Mouse (Mus musculus) liver, postnatal 0 days (tissue): ENCODE data around the gene Adora3. TPM values are rescaled to one million over a fixed set of nuclear protein-coding genes. Genes with fewer than 3 reads are reported as not detected.

Experiments
- ATAC-seq: fragments of 200-750 bp; cut with Nextera tagmentation; 2 replicates; pipeline ENCODE4 v1.8.0; 2017; ENCODE audit warnings: mild to moderate bottlenecking, moderate library complexity
- DNase-seq: peaks from one replicate; pipeline ENCODE4 v3.0.0-alpha.2; 2016
- H3K27ac ChIP-seq: fragments of 300-500 bp; sonication (generic); 2 replicates; pipeline ENCODE4 v1.5.1; 2014; ENCODE audit warnings: antibody characterized with exemption, moderate library complexity, mild to moderate bottlenecking, low read depth
- H3K27me3 ChIP-seq: fragments of 300-500 bp; sonication (generic); 2 replicates; pipeline ENCODE4 v1.6.1; 2014; ENCODE audit warnings: low read length, control low read depth, mixed read lengths; ENCODE audit not compliant: insufficient read depth
- H3K36me3 ChIP-seq: fragments of 300-500 bp; sonication (generic); replicated peaks from 2 replicates; pipeline ENCODE4 v1.6.1; 2014; ENCODE audit warnings: mild to moderate bottlenecking, control low read depth, low read length, moderate library complexity, mixed read lengths; ENCODE audit not compliant: insufficient read depth
- H3K4me1 ChIP-seq: fragments of 300-500 bp; sonication (generic); 2 replicates; pipeline ENCODE4 v1.6.1; 2014; ENCODE audit warnings: antibody characterized with exemption, mild to moderate bottlenecking, control low read depth; ENCODE audit not compliant: insufficient read depth
- H3K4me2 ChIP-seq: fragments of 300-500 bp; sonication (generic); 2 replicates; pipeline ENCODE4 v1.6.1; 2014; ENCODE audit warnings: low read depth, mild to moderate bottlenecking, low read length, moderate library complexity, mixed read lengths
- H3K4me3 ChIP-seq: fragments of 300-500 bp; sonication (generic); 2 replicates; pipeline ENCODE4 v1.5.1; 2014; ENCODE audit warnings: low read depth, low read length
- H3K9ac ChIP-seq: fragments of 300-500 bp; sonication (generic); replicated peaks from 2 replicates; pipeline ENCODE4 v1.6.1; 2014; ENCODE audit warnings: mild to moderate bottlenecking, moderate library complexity
- H3K9me3 ChIP-seq: fragments of 300-500 bp; sonication (generic); 2 replicates; pipeline ENCODE4 v1.6.1; 2016; ENCODE audit warnings: mild to moderate bottlenecking, control low read depth, low read length, mixed read lengths
- CTCF ChIP-seq: sonication (generic); IDR thresholded peaks from 2 replicates; pipeline ENCODE4 v1.5.1; 2016; ENCODE audit warnings: antibody characterized with exemption, low read depth
- EP300 ChIP-seq: IDR thresholded peaks from 2 replicates; pipeline ENCODE4 v1.6.1; 2016; ENCODE audit warnings: antibody characterized with exemption, low read depth, mild to moderate bottlenecking
- WGBS: fragments of 180-500 bp; shearing (Covaris S2); extraction: QIAGEN DNeasy Blood & Tissue Kit; methylation state at CpG from one replicate; pipeline ENCODE4 v1.1.7; 2014; ENCODE audit not compliant: insufficient replicate concordance; 5-methylcytosine and 5-hydroxymethylcytosine counted together
- polyA plus RNA-seq: library from polyadenylated mRNA; unstranded; fragments of >200 nt; fragmentation: Nextera tagmentation; extraction: Ambion mirVana; gene quantifications from 2 replicates; pipeline ENCODE4 v1.2.1, GENCODE M21; 2015

Gene Adora3
- polyA plus RNA-seq, 1 experiment from 2014 or later: 0.62 TPM

GRCm38 (mm10) chr3:105854786-105855185, 15.9 kb upstream of the Adora3 start:
- DNase-seq (no peak), ATAC-seq (no peak)
- Histone ChIP-seq H3K4me1 (peaks cover 4% of the 10 kb centered on the region), H3K4me2 (no peak overlapping the region), H3K4me3 (no peak overlapping the region), H3K27ac (no peak overlapping the region), H3K9ac (no peak overlapping the region), H3K9me3 (no peaks in the 10 kb centered on the region), H3K36me3 (no peaks in the 10 kb centered on the region), H3K27me3 (peaks cover 3% of the 10 kb centered on the region; the same call in 1 of the 2 replicates)
- 87% methylated on average over 4 of the region's 4 CpGs for WGBS
- no peak for TF ChIP-seq CTCF
- TF ChIP-seq EP300: no peak

DNA sequence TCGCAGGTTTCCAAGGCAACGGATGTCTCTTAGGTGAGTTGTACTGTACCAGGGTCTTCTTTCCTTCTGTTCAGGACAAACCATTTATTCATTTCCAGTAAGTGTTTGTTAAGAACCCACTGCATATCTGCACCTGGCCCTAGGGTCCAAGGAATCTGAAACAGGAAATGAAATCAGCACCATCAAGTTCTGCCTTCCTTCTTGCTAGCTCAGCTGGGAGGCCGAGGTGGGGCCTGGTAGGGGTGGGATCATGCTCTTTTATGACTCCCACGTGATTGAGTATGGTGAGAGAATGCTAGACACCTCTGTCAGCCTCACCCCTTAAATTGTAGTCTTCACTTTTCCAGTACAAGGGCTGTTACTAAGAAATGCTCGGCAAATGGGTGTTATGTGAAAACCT, 13.1 kb upstream of the Adora3 start:
- no peak for DNase-seq
- ATAC-seq: no peak
- no peak for TF ChIP-seq CTCF
- no peak for TF ChIP-seq EP300
- Histone ChIP-seq H3K9ac (no peak overlapping the region), H3K36me3 (no peaks in the 10 kb centered on the region), H3K4me1 (peaks cover 4% of the 10 kb centered on the region), H3K4me3 (no peak overlapping the region), H3K27ac (no peak overlapping the region), H3K4me2 (no peak overlapping the region), H3K27me3 (peaks cover 3% of the 10 kb centered on the region; the same call in 1 of the 2 replicates), H3K9me3 (no peaks in the 10 kb centered on the region)
- WGBS: 58% methylated on average over 5 of the region's 5 CpGs

GRCm38 (mm10) chr3:105861747-105862366, 8.8 kb upstream of the Adora3 start:
- Histone ChIP-seq H3K4me2 (no peak overlapping the region), H3K36me3 (no peaks in the 10 kb centered on the region), H3K9ac (no peak overlapping the region), H3K4me3 (no peak overlapping the region), H3K27me3 (no peaks in the 10 kb centered on the region), H3K9me3 (no peaks in the 10 kb centered on the region), H3K27ac (no peak overlapping the region), H3K4me1 (peaks cover 9% of the 10 kb centered on the region)
- TF ChIP-seq CTCF (no peak), EP300 (no peak)
- WGBS: 47% methylated on average over 7 of the region's 7 CpGs
- DNase-seq (no peak), ATAC-seq (no peak)

DNA sequence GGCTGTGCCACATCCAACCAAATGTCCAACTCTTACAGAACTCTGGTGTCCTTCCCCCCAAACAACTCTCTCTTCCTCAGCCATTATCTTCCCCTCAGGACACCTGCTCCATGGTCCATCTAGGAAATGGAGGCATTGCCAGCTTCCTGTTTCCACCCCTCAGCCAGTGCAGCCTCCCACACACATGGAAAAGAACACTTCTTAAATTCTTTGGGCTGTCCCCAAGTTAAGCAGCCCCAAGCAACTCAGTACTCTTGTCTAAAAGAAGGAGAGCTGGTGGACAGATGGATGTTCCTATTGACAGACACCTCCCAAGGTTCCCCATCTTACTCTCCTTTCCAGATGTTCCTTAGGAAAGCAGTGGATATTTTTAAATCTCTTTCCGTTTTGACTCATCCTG, 6.5 kb upstream of the Adora3 start:
- DNase-seq (no peak), ATAC-seq (no peak)
- Histone ChIP-seq H3K9me3 (no peaks in the 10 kb centered on the region), H3K9ac (no peak overlapping the region), H3K27me3 (no peaks in the 10 kb centered on the region), H3K4me1 (peaks cover 12% of the 10 kb centered on the region; the same call in 1 of the 2 replicates), H3K4me2 (no peak overlapping the region), H3K36me3 (no peaks in the 10 kb centered on the region), H3K4me3 (no peak overlapping the region), H3K27ac (no peak overlapping the region)
- TF ChIP-seq CTCF (no peak), EP300 (no peak)
- 56% methylated on average over 1 of the region's 1 CpGs for WGBS

GRCm38 (mm10) chr3:105865122-105865521, 5.5 kb upstream of the Adora3 start:
- Histone ChIP-seq H3K9me3 (no peaks in the 10 kb centered on the region), H3K27me3 (no peaks in the 10 kb centered on the region), H3K4me3 (no peak overlapping the region), H3K9ac (no peak overlapping the region), H3K4me2 (no peak overlapping the region), H3K27ac (no peak overlapping the region), H3K4me1 (peaks cover 12% of the 10 kb centered on the region; the same call in 1 of the 2 replicates), H3K36me3 (no peaks in the 10 kb centered on the region)
- 63% methylated on average over 9 of the region's 9 CpGs for WGBS
- DNase-seq (no peak), ATAC-seq (no peak)
- no peak for TF ChIP-seq CTCF
- TF ChIP-seq EP300: no peak

DNA sequence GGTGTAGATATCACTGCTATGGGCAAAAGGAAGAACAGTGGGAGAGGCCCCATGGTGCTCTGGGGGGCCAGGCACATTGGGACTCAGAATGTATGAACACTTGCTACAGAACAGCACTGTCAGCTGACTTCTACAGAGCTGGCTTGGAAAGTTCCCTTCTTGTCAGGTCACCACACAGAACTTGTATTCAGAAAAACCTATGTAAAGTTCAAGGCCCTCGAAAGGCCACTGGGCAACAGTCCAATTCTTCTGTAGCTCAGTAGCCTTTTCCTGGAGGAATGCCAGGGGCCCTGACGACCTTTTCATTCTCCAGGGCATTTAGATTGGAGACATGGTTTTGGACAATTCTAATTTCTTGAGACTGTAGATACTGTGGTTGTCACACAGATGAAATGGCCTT, 2.5 kb upstream of the Adora3 start:
- whole genome bisulfite sequencing: 42% methylated on average over 2 of the region's 2 CpGs
- Histone ChIP-seq H3K4me1 (peaks cover 15% of the 10 kb centered on the region; the same call in 1 of the 2 replicates), H3K4me2 (no peak overlapping the region), H3K9ac (no peak overlapping the region), H3K4me3 (no peak overlapping the region), H3K36me3 (no peaks in the 10 kb centered on the region), H3K27ac (peak overlapping the region; percentile 50; the same call in 1 of the 2 replicates), H3K9me3 (no peaks in the 10 kb centered on the region), H3K27me3 (no peaks in the 10 kb centered on the region)
- TF ChIP-seq CTCF (no peak), EP300 (0 out of 2 replicates have a peak, but pooled peaks have one; percentile 15)
- DNase-seq: peak; percentile 69
- peak; percentile 80 for ATAC-seq
